Mouse (Mus musculus): ENCODE results near the gene Tmem229b.
"Not testable (repeated sequence)": the region's sequence is repeated elsewhere in the genome, so short reads cannot be mapped to it uniquely, and the experiment has no call there.

Gene Tmem229b

DNA sequence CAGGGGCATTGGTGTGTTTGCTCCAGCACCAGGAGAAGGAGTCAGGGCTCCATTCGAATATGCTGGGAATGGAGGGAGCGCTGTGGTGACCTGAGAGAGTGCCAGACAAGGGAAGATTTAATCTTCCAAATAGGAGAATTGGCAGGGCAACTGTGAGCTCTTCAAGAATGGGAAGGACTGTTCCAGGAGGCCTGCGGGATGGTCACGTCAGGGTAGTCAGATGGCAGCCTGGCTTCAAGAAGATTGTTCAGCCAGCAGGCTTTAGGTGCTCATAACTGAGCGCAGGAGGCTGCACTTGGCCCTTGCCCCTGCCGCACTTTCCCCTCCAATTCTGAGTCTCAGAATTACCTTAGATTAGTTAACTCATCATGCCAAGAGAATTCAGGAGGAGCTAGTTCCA lies 64.5 kb downstream of the Tmem229b start:
- DNase-seq = no peak

- DNase-seq = no peak
Observed at GRCm38 (mm10) chr12:78940081-78940480, 67.3 kb downstream of the Tmem229b start.

- DNase-seq = no peak
Observed at GRCm38 (mm10) chr12:78939393-78940037, 67.9 kb downstream of the Tmem229b start.

DNA sequence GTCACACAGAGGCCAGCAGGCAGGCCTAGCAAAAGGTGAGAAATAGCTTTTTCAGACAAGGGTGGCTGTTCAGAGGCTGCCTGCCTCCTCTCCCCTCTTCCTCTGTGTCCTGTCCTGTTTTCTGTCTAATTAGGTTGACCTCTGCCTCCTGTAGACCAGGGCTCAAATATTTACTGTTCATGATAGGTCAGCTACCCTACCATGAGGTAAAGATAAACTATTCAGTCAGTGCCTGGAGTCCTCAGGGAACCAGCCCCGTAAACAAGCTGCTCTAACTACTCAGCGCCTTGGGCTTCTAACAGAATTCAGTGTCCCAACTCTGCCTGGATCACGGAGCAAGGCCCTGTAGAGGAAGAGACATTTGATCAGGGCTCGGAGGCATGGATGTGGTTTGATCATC lies 70.9 kb downstream of the Tmem229b start:
- no peak for DNase-seq

DNA sequence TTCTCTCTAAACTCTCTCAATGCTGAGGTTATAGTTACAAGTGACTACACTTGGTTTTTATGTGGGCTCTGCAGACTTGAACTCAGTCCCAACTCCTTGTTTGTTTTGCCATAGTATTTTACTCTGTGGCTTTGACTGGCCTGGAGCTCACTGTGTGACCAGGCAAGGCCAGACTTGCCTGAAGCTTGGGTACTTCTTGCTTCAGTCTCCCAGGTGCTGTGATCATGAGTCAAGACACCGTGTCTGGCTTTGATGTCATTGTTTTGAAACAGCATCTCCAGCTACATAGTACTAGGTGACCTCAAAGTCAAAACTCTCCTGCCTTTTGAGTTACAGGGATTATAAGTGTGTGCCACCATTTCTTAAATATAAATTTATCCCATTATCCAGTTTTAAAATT lies 77.5 kb downstream of the Tmem229b start:
- DNase-seq = no peak

GRCm38 (mm10) chr12:78927287-78927686 lies 80.1 kb downstream of the Tmem229b start:
- no peak for DNase-seq

- DNase-seq = no peak
Observed at GRCm38 (mm10) chr12:78923539-78924189, 83.8 kb downstream of the Tmem229b start.

DNA sequence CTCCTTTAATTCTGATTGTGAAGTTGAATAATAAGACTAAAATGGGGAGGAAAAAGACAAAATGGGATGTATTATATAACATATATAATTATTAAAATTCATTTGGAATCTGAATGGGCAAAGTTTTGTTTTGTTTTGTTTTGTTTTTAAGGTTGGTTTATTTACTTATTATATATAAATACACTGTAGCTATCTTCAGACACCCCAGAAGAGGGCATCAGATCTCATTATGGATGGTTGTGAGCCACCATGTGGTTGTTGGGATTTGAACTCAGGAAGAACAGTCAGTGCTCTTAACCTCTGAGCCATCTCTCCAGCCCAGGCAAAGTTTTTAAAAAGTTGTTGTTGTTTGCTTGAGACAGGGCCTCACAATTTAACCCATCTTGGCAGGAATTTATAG lies 84.5 kb downstream of the Tmem229b start:
- not testable (repeated sequence) for DNase-seq

DNA sequence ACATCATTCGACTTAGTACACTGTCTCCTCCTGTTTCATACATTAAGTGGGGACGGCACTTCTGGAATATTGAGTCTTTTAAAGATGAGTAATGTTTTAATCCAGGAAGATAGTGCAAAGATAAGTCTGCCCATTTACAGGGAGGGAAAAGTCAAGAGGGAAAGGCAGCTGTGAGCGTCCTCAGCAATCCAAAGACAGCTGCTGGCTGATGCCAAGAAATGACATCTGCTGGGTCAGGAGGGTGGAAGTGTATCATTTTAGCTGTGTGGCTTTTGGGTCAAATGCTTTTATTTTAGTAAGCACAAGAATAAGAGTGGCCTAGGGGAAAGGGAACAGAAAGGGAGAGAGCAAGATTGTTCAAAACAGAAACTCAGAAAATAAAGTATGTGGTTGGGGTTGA lies 85.4 kb downstream of the Tmem229b start:
- DNase-seq = no peak

GRCm38 (mm10) chr12:78921421-78921820 lies 86.0 kb downstream of the Tmem229b start:
- DNase-seq = no peak

DNA sequence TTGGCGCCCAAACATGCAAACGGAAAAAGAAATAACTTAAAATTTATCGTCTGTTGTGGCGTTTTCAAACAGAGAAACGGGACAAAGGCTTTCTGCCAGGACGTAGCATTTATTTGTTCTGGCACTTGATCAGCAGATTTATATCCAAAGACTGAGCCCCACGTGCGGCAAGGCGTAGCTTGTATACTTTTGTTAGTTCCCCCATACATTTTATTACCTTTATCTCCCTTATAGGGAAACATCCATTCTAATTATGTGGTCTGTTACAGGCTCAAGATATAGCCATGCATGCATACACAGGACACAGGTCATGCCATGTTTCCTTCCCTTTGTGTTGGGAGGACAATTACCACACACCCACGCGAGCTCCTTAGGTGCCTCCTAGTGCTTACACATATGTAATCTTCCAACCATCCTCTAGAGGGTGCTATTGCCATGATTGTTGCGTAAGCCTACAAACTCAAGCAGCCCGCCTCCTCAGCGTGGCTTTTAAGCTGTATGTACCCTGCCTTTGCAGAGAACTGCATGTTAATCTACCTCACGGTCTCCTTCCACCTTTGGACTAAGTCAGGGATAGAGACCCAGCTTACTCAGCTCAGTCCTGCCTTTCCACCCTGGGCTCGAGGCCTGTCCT lies 88.2 kb downstream of the Tmem229b start:
- peak; percentile 26 for DNase-seq

- DNase-seq = peak; percentile 68
Observed at GRCm38 (mm10) chr12:78918227-78919078, 89.0 kb downstream of the Tmem229b start.

DNA sequence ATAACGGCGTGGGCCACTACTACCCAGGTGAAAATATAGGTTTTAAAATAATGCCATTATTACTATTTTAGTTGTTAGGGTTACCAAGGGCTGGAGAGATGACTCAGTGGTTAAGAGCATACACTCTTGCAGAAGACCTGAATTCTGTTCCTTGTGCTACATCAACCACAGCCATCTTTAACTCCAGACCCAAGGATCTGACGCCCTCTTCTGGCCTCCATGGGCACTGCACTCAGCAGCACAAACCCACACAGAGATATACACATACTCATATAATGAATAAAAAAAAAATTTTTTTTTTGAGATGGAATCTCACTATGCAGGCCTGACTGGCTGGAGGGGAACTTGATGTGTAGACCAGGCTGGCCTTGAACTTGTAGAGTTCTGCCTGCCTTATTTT lies 91.1 kb downstream of the Tmem229b start:
- DNase-seq = no peak

GRCm38 (mm10) chr12:78915561-78915960 lies 91.9 kb downstream of the Tmem229b start:
- no peak for DNase-seq

- no peak for DNase-seq
Observed at GRCm38 (mm10) chr12:78914458-78914857, 93.0 kb downstream of the Tmem229b start.
